In the genomic region with DNA sequence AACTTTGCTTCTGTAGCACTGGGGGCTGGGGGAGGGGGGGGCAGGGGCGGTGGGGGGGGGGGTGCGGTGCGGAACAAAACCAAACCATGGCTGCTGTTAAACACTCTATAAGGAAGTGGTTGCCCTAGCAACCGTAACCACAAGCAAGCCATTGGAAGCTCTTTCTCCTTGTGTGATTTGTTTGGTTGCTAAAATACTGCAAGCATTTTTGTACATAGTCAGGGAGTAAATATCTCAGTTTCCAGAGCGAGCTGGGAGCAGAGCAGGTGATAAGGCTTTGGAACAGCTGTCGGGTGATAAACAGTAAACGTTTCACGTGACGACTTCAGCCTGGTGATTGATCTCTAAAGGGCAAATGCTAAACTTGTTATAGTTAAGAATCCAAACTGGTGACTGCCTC, we compare ENCODE assay signal across 8 mouse cellular contexts.
A peak's percentile ranks its signal among the peaks of the same experiment; 100 is the strongest.
DNase-seq lines count a peak whose midpoint lies in the region; ATAC-seq and TF ChIP-seq lines count a peak whose summit lies in the region.

No protein-coding gene starts in this region.

- no peaks in the 10 kb centered on the region; the same call in 1 of the 2 replicates for H3K4me1 ChIP-seq in heart, adult 2 months (ENCODE audit: control insufficient read depth, insufficient read depth, low read length)
- H3K4me1 ChIP-seq in embryonic facial prominence, embryonic 14.5 days (ENCODE audit: control insufficient read depth, insufficient read depth, low read length), result peaks cover 3% of the 10 kb centered on the region; the same call in 1 of the 2 replicates
- peaks cover 9% of the 10 kb centered on the region for H3K4me1 ChIP-seq in hindbrain, embryonic 15.5 days (replicated peaks)

- peak overlapping the region; percentile 47 for H3K27ac ChIP-seq in heart, adult 2 months
- no peak overlapping the region for H3K27ac ChIP-seq in embryonic facial prominence, embryonic 14.5 days (replicated peaks; ENCODE audit: low read depth, low read length)
- H3K27ac ChIP-seq in hindbrain, embryonic 15.5 days (replicated peaks), result no peak overlapping the region

- H3K4me2 ChIP-seq in embryonic facial prominence, embryonic 14.5 days (ENCODE audit: low read depth, low read length), result peak overlapping the region; percentile 24
- H3K4me2 ChIP-seq in hindbrain, embryonic 15.5 days, result peak overlapping the region; percentile 35

- TF ChIP-seq CTCF in heart, adult 2 months (IDR thresholded peaks at IDR 0.05), result no peak

- TF ChIP-seq EP300 in heart, adult 2 months (IDR thresholded peaks at IDR 0.05; ENCODE audit: insufficient read depth, low read depth, low read length), result no peak

- no peaks in the 10 kb centered on the region for H3K9me3 ChIP-seq in embryonic facial prominence, embryonic 14.5 days (ENCODE audit: control insufficient read depth, low read length)
- H3K9me3 ChIP-seq in hindbrain, embryonic 15.5 days, result no peaks in the 10 kb centered on the region

- no peaks in the 10 kb centered on the region for H3K27me3 ChIP-seq in heart, adult 2 months (ENCODE audit: control insufficient read depth, insufficient read depth, low read length)
- no peaks in the 10 kb centered on the region for H3K27me3 ChIP-seq in embryonic facial prominence, embryonic 14.5 days (replicated peaks; ENCODE audit: control insufficient read depth, insufficient read depth, low read length)
- H3K27me3 ChIP-seq in hindbrain, embryonic 15.5 days, result no peaks in the 10 kb centered on the region

- peak; percentile 55; the same call in 1 of the 2 replicates for ATAC-seq in embryonic facial prominence, embryonic 14.5 days (ENCODE audit: low read depth)
- peak; percentile 42; the same call in 1 of the 2 replicates for ATAC-seq in hindbrain, embryonic 15.5 days (ENCODE audit: low FRiP score, low read depth)
- peak; percentile 81 for ATAC-seq in megakaryocyte, adult 5-6 weeks (ENCODE audit: poor library complexity, severe bottlenecking)

- H3K79me2 ChIP-seq in heart, adult 2 months (replicated peaks; ENCODE audit: control insufficient read depth, insufficient read depth, low read length), result no peaks in the 10 kb centered on the region

- no peak for TF ChIP-seq POLR2A in heart, adult 2 months (IDR thresholded peaks at IDR 0.05; ENCODE audit: insufficient read depth, low read depth, low read length)

- WGBS in heart, adult 2 months, result 10% methylated on average over 9 of the region's 9 CpGs
- 36% methylated on average over 9 of the region's 9 CpGs for WGBS in embryonic facial prominence, embryonic 14.5 days
- 6% methylated on average over 9 of the region's 9 CpGs for WGBS in hindbrain, embryonic 15.5 days

- no peaks in the 10 kb centered on the region for H3K36me3 ChIP-seq in heart, adult 2 months (ENCODE audit: control insufficient read depth, insufficient read depth, low read length)
- H3K36me3 ChIP-seq in embryonic facial prominence, embryonic 14.5 days (ENCODE audit: control insufficient read depth, insufficient read depth, low read length), result no peaks in the 10 kb centered on the region
- H3K36me3 ChIP-seq in hindbrain, embryonic 15.5 days, result no peaks in the 10 kb centered on the region

- peak in 1 of 2 experiments; percentile 42 for DNase-seq in heart, adult 2 months
- DNase-seq in heart, postnatal 36 days, result no peak
- peak; percentile 84 for DNase-seq in embryonic facial prominence, embryonic 14.5 days (ENCODE audit: low spot score)
- peak; percentile 46 to 53 for DNase-seq in thymus, postnatal 10 days (ENCODE audit: low spot score in 2 of 2)
- DNase-seq in gastrocnemius, postnatal 4 days (ENCODE audit: low spot score in 2 of 2), result no peak
- DNase-seq in kidney, postnatal 4 days, result no peak

- intact Hi-C loops in heart, adult 2 months (cut with DNase I), result no loop called here
- intact Hi-C loops in heart, postnatal 36 days (cut with DNase I), result loop anchor here (5.0 kb wide), 1 partner anchor 76 kb away; no protein-coding TSS in a partner anchor

- H3K9ac ChIP-seq in heart, adult 2 months (ENCODE audit: low read depth, low read length), result no peak overlapping the region; the same call in none of the 2 replicates
- no peak overlapping the region for H3K9ac ChIP-seq in embryonic facial prominence, embryonic 14.5 days (ENCODE audit: low read depth, low read length)
- no peak overlapping the region for H3K9ac ChIP-seq in hindbrain, embryonic 15.5 days

- H3K4me3 ChIP-seq in heart, adult 2 months, result no peak overlapping the region
- no peak overlapping the region for H3K4me3 ChIP-seq in embryonic facial prominence, embryonic 14.5 days (ENCODE audit: low read depth, low read length)
- H3K4me3 ChIP-seq in hindbrain, embryonic 15.5 days, result no peak overlapping the region

Comparison
In these comparisons a context has a peak if more than half of its experiments do, and no peak if none do; other contexts are left out.
1. DNase-seq: peak in embryonic facial prominence, embryonic 14.5 days (single experiment) and thymus, postnatal 10 days (2 of 2); none in heart, postnatal 36 days (0 of 2), gastrocnemius, postnatal 4 days (0 of 2) and kidney, postnatal 4 days (0 of 2).
2. Peak in every context shown above with its lines, with median percentiles within 50 percentile points of each other: ATAC-seq.